Mouse (Mus musculus): ENCODE data around the gene Chpf. TPM values are rescaled to one million over a fixed set of nuclear protein-coding genes. Genes with fewer than 3 reads are reported as not detected.

Chpf gene
- polyA plus RNA-seq, 1 experiment from 2014 or later, result 22.1 TPM

DNA sequence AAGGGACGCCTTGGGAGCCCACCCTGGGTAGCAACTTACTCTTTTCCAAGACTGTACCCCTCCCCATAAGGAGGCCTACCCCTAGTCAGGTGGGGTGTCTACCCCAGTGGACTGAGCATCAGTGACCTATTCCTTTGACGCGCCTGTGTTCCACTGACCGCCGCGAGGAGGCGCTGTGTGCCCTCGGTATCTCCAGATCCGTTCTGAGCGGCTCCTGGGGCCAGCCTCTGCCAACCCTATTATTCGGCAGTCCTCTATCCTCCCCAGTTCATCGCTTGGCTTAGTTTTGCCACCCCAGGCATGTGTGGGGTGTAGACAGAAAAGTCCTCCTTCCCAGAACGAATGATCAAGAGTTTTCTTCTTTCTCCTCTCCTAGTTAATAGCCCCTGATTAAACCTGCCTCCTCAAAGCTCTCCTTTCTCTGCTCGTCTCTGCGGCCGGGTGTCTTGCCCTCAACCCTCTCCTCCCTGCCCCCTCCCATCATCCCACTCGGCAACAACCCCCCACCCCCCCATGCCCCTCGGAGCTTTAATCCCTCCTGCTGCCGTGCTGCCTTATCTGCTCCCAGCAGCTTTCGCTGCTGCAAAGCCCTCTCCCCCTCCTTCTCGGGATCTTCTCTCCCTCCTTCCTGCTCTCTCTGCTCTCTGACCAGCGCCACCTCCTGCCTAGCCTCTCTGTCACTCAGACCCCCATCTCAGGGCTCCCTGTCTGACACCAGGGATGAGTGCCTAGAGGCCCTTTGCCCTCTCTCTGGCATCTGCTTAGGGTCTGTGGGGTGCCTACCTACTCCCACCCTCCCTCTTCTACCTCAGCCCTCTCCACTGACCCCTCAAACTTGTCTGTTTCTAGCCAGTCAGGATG lies 33.1 kb downstream of the Chpf start:
- Histone ChIP-seq H3K27me3 (peaks cover 81% of the 10 kb centered on the region), H3K27ac (no peak overlapping the region), H3K4me2 (peak overlapping the region; percentile 47), H3K4me1 (replicated peaks) (peaks cover 75% of the 10 kb centered on the region), H3K4me3 (replicated peaks) (peak overlapping the region; percentile 16), H3K9ac (replicated peaks) (no peak overlapping the region), H3K9me3 (no peaks in the 10 kb centered on the region), H3K36me3 (peaks cover 16% of the 10 kb centered on the region; the same call in 1 of the 2 replicates)
- no peak for ATAC-seq (ENCODE audit: insufficient number of reproducible peaks, insufficient read depth, low FRiP score, low TSS enrichment, low read depth)
- 2% methylated on average over 22 of the region's 22 CpGs for WGBS

DNA sequence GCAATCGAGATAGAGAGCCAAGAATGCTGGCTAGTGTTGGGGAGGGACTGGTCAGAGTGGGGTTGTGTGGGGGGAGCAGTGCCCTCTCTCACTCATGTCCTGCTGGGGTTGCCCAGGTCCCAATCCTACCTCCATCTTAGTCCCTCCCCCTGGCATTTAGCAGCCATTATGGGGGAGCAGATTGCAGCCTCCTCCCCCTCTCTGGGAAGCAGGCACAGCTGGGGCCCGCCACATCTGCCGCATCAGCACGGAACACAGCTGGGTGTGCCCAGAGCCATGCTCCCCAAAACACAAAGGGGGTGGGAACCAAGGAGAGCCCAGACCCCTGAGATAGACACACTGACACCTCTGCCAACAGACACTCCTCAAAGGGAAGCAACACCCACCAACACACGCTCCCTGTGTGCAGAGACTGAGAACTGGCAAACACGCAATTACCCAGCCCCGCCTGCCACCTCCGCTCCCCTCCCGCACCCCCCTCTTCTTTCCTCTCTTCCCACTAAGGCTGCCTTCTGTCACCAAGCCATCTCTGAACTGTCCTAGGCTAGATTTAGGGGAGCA lies 33.9 kb downstream of the Chpf start:
- Histone ChIP-seq H3K27ac (no peak overlapping the region), H3K27me3 (peaks cover 74% of the 10 kb centered on the region), H3K9ac (replicated peaks) (no peak overlapping the region), H3K4me1 (replicated peaks) (peaks cover 68% of the 10 kb centered on the region), H3K4me3 (replicated peaks) (no peak overlapping the region), H3K36me3 (peaks cover 21% of the 10 kb centered on the region; the same call in 1 of the 2 replicates), H3K9me3 (no peaks in the 10 kb centered on the region), H3K4me2 (no peak overlapping the region)
- 11% methylated on average over 9 of the region's 9 CpGs for WGBS
- no peak for ATAC-seq (ENCODE audit: insufficient number of reproducible peaks, insufficient read depth, low FRiP score, low TSS enrichment, low read depth)

DNA sequence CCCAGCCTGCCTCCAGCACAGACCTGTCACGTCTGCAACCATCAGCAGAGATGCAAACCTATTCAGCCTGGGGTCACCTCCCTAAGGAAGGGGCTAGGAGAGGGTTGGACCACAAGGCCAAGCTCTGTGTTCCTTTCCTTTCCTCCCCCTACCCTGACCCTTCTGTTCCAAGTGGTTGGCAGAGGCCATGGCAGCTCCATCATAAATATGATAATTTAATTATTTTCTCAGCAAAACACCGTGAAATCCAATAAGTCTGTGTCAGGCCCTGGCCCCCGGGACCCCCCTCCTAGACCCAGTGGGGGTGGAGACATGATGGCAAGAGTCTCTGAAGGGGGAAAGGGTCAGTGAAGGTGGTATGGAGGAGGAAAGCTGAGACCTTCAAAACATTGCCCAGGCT lies 34.9 kb downstream of the Chpf start:
- Histone ChIP-seq H3K27ac (no peak overlapping the region), H3K4me2 (no peak overlapping the region), H3K36me3 (peaks cover 21% of the 10 kb centered on the region; the same call in 1 of the 2 replicates), H3K27me3 (peaks cover 64% of the 10 kb centered on the region), H3K4me1 (replicated peaks) (peaks cover 58% of the 10 kb centered on the region), H3K9me3 (no peaks in the 10 kb centered on the region), H3K9ac (replicated peaks) (no peak overlapping the region), H3K4me3 (replicated peaks) (no peak overlapping the region)
- no peak for ATAC-seq (ENCODE audit: insufficient number of reproducible peaks, insufficient read depth, low FRiP score, low TSS enrichment, low read depth)
- 40% methylated on average over 3 of the region's 3 CpGs for WGBS

DNA sequence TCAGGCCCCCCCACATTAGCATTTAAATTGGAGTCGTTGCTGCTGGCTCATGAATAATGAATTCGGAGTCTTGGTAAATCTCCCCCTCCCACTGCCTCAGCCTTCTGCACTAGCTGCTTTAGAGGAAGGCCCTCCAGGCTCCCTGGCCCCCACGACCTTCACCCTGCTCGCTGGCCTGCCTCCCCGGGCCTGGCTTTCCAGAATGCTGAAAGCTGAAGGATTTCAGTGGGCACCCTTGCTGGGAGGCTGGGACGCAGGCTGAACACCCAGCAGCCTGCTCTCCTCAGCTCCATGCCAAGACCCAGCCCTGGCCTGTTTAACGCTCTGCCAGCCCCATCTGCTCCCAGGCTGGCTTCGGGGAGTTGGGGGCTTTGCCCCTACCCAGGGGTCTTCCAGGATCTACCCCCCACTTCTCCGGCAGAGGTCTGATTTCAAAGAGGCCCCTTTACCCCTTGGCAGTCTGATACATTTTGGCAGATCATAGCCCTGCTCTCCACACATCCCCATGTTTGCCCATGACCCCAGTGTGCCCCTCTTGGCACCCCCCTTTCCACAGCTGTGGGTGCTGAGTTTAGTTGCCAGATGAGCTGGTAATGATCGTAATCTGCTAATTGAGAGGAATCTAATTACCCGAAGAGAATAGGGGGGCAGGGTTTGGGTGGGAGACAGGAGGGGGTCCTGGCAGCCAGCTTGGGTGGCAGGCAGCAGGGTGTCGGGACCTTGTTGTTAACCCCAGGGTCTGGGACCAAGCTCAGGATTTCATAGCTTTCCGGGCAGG lies 35.7 kb downstream of the Chpf start:
- 30% methylated on average over 13 of the region's 13 CpGs for WGBS
- peaks cover 21% of the 10 kb centered on the region; the same call in 1 of the 2 replicates for H3K36me3 ChIP-seq
- ATAC-seq (ENCODE audit: insufficient number of reproducible peaks, insufficient read depth, low FRiP score, low TSS enrichment, low read depth), result no peak
- H3K27ac ChIP-seq, result no peak overlapping the region
- no peaks in the 10 kb centered on the region for H3K9me3 ChIP-seq
- peaks cover 50% of the 10 kb centered on the region for H3K4me1 ChIP-seq (replicated peaks)
- H3K4me3 ChIP-seq (replicated peaks), result no peak overlapping the region
- H3K27me3 ChIP-seq, result peaks cover 56% of the 10 kb centered on the region
- peak overlapping the region; percentile 9; the same call in 1 of the 2 replicates for H3K9ac ChIP-seq (replicated peaks)
- no peak overlapping the region for H3K4me2 ChIP-seq

DNA sequence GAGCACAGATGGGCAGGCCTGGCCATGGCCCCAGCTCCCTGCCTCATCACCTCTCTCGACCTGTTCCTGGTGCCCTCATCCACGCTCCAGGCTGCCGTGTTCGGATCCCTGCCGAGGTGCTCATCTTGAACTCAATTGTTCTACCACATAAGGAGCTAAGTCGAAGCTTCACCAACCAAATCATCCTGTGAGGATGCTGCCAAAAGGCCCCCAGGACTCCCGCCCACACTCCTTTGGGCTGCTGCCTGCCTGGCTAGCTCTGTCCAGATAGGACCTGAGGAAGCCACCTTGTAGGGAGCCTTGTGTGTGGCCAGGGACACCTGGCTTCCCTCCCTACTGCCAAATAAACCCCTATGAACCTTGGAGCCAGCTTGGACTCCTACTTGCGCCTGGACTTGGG lies 36.3 kb downstream of the Chpf start:
- Histone ChIP-seq H3K4me3 (replicated peaks) (no peak overlapping the region), H3K27ac (no peak overlapping the region), H3K9me3 (no peaks in the 10 kb centered on the region), H3K4me1 (replicated peaks) (peaks cover 44% of the 10 kb centered on the region), H3K27me3 (peaks cover 50% of the 10 kb centered on the region), H3K36me3 (peaks cover 21% of the 10 kb centered on the region; the same call in 1 of the 2 replicates), H3K4me2 (no peak overlapping the region), H3K9ac (replicated peaks) (0 out of 2 replicates have a peak overlapping the region, but pooled peaks have one; percentile 8)
- ATAC-seq (ENCODE audit: insufficient number of reproducible peaks, insufficient read depth, low FRiP score, low TSS enrichment, low read depth), result no peak
- WGBS, result 54% methylated on average over 8 of the region's 8 CpGs

DNA sequence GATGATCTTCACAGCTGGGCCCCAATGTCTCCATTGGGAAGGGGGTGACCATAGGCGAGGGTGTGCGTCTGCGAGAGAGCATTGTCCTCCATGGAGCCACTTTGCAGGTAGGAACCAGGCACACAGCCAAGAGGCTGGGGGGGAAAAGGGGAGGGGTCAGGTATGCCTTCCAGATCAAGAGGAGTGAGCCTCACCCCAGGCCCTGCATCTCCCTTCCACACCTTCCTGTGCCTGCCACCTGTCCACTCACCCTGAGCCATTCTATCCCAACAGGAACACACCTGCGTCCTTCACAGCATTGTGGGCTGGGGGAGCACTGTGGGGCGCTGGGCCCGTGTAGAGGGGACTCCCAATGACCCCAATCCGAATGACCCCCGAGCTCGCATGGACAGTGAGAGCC lies 36.9 kb downstream of the Chpf start:
- WGBS, result 82% methylated on average over 9 of the region's 9 CpGs
- no peak overlapping the region for H3K4me2 ChIP-seq
- H3K9ac ChIP-seq (replicated peaks), result no peak overlapping the region
- no peaks in the 10 kb centered on the region for H3K9me3 ChIP-seq
- H3K4me1 ChIP-seq (replicated peaks), result peaks cover 43% of the 10 kb centered on the region
- no peak overlapping the region for H3K4me3 ChIP-seq (replicated peaks)
- H3K27ac ChIP-seq, result no peak overlapping the region
- ATAC-seq (ENCODE audit: insufficient number of reproducible peaks, insufficient read depth, low FRiP score, low TSS enrichment, low read depth), result no peak
- peaks cover 21% of the 10 kb centered on the region; the same call in 1 of the 2 replicates for H3K36me3 ChIP-seq
- peaks cover 43% of the 10 kb centered on the region for H3K27me3 ChIP-seq

DNA sequence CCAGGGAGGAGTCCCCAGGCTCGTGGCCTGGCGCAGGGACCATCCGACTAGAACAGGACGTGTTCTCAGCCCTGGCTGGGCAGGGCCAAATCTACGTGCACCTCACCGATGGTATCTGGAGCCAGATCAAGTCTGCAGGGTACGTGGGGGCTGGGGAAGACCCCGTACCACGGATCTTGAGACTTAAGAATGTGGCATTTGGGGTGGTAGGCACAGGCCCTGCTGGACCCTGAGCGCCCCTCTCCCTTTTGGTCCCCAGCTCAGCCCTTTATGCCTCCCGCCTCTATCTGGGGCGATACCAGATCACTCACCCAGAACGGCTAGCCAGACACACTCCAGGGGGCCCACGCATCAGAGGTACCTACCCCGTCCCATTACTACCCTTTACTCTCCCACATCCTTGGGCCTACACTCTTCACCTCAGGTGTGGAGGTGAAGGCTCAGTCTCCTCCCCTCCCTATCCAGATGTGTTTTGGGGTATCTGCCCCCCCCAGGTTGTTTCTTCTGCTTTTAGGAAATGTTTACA lies 37.6 kb downstream of the Chpf start:
- 85% methylated on average over 15 of the region's 15 CpGs for WGBS
- Histone ChIP-seq H3K27ac (no peak overlapping the region), H3K9me3 (no peaks in the 10 kb centered on the region)

DNA sequence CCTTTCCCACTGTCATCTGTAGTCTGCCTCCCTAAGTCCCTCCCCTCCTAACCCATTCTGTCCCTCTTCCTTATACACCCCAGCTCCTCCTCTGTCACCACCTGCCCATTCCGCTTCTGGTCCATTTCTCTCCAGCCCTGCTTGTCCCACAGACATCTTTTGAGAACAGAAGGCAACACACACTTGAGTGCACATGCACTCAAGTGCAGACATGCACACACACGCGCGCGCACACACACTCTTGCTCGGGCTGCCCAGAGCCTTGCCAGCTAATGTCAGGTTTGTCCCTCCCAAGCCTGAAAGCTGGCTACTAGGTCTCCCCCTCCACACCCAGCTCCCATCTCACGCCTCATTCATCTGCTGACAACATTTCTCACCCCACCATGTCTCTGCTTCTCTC lies 38.4 kb downstream of the Chpf start:
- Histone ChIP-seq H3K27me3 (peaks cover 28% of the 10 kb centered on the region), H3K36me3 (peaks cover 21% of the 10 kb centered on the region; the same call in 1 of the 2 replicates), H3K4me2 (no peak overlapping the region), H3K4me3 (replicated peaks) (no peak overlapping the region), H3K27ac (no peak overlapping the region), H3K9me3 (no peaks in the 10 kb centered on the region), H3K4me1 (replicated peaks) (peaks cover 41% of the 10 kb centered on the region), H3K9ac (replicated peaks) (no peak overlapping the region)
- no peak for ATAC-seq (ENCODE audit: insufficient number of reproducible peaks, insufficient read depth, low FRiP score, low TSS enrichment, low read depth)
- 94% methylated on average over 7 of the region's 7 CpGs for WGBS

More for the DNA sequence above, 37.6 kb downstream of the Chpf start:
- Histone ChIP-seq H3K4me3 (replicated peaks) (no peak overlapping the region), H3K36me3 (peaks cover 21% of the 10 kb centered on the region; the same call in 1 of the 2 replicates), H3K27me3 (peaks cover 37% of the 10 kb centered on the region), H3K9ac (replicated peaks) (no peak overlapping the region), H3K4me2 (no peak overlapping the region), H3K4me1 (replicated peaks) (peaks cover 43% of the 10 kb centered on the region)
- ATAC-seq (ENCODE audit: insufficient number of reproducible peaks, insufficient read depth, low FRiP score, low TSS enrichment, low read depth), result no peak

DNA sequence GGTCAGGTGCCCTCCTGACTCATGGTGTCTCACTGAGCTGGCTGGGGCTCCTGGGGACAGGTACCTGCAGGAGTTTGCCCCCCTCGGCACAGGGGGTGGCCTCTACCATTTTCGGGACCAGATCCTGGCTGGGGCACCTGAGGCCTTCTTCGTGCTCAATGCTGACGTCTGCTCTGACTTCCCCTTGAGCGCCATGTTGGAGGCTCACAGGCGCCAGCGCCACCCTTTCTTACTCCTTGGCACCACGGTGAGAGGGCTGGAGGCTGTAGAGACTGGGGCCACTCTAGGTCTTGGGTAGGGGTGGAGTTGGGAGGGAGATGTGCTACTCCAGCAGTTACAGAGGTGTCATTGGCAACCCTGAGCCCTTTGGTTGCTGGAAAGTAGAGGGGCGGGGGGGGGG lies 40.3 kb downstream of the Chpf start:
- peaks cover 21% of the 10 kb centered on the region; the same call in 1 of the 2 replicates for H3K36me3 ChIP-seq
- peaks cover 9% of the 10 kb centered on the region; the same call in 1 of the 2 replicates for H3K27me3 ChIP-seq
- no peaks in the 10 kb centered on the region for H3K9me3 ChIP-seq
- 78% methylated on average over 8 of the region's 9 CpGs for WGBS
- H3K4me1 ChIP-seq (replicated peaks), result peaks cover 24% of the 10 kb centered on the region
- no peak overlapping the region for H3K27ac ChIP-seq
- ATAC-seq (ENCODE audit: insufficient number of reproducible peaks, insufficient read depth, low FRiP score, low TSS enrichment, low read depth), result no peak
- H3K4me2 ChIP-seq, result no peak overlapping the region
- no peak overlapping the region; the same call in 1 of the 2 replicates for H3K9ac ChIP-seq (replicated peaks)
- H3K4me3 ChIP-seq (replicated peaks), result no peak overlapping the region

DNA sequence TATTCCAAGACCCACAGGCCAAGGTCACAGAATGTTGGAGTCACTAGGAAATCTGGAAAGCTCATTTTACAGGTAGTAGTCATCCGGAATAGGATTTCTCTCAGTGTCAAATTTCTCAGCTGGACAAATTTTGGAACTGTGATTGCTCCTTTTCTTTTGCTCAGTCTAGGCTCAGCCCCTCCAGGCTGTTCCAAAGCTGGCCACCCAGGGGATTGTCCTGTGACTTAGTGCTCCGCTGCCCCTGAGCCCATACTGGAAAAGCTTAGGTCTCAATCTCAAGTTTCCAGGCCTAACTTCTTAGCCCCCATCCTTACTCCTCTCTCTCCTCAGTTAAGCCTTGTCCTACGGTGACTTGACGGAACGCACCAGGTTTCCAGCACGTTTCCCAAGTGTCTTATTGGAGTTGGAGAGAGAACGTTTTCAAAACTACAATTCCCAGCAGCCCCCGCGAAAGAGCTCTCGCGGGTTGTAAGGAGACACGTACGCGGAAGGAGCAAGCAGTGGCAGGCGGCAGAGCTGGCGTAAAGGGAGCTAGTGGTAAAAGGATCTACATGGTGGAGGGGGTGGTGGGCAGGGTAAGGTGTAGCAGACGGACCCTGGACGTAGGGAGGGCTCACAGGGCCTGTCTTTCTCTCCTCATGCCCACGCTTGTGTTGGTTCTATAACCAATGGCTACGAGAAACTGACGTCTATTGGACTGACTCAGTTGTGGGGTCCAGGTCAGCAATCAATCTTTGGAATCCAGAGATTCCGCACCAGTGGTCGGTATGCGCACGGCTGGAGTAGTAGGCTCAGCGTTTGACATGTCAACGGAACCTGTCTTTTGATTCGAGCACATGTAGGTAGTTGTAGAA lies 43.4 kb downstream of the Chpf start, which contains the start of gene Gmppa:
Gene Gmppa, plus strand, starts transcription at position 456 of the 854 bp plus-strand sequence.
- peak; percentile 76 for ATAC-seq (ENCODE audit: insufficient number of reproducible peaks, insufficient read depth, low FRiP score, low TSS enrichment, low read depth)
- peak within 1 kb of the TSS; percentile 72 for H3K4me2 ChIP-seq
- peak within 1 kb of the TSS; percentile 58 for H3K9ac ChIP-seq (replicated peaks)
- H3K4me3 ChIP-seq (replicated peaks), result peak within 1 kb of the TSS; percentile 60
- peak within 1 kb of the TSS; percentile 79 for H3K27ac ChIP-seq
- H3K4me1 ChIP-seq (replicated peaks), result peaks cover 18% of the 10 kb centered on the region
- peaks cover 8% of the 10 kb centered on the region for H3K27me3 ChIP-seq
- no peaks in the 10 kb centered on the region for H3K9me3 ChIP-seq
- H3K36me3 ChIP-seq, result peaks cover 3% of the 10 kb centered on the region; the same call in 1 of the 2 replicates
- WGBS, result 6% methylated on average over 28 of the region's 28 CpGs
